Mouse (Mus musculus): Measurements from ENCODE around the gene Slc6a2. TPM values are rescaled to one million over a fixed set of nuclear protein-coding genes. Genes with fewer than 3 reads are reported as not detected.

Slc6a2 gene
- total and polyA plus RNA-seq, 3 experiments = 0.03 TPM; not detected in 2

DNA sequence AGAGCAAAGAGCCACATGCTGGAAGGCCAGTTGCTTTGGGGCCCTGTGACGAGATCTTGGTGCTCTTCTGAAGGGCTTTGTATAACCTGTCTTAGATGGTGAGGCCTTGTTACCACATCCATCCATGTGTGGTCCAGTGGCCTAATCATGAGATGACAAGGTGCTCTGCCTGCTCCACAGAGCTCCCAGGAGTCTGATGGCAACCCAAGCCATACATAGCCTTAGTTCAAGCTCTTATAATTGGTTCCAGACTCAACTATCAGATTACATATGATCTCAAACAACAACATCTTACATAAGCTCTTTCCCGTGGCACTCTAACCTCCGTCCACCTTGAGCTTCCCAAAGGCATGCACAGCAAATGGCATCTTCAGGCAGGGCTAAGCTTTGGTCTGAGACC lies 88.2 kb downstream of the Slc6a2 start, which contains the start of gene Ces1a:
Gene Ces1a, minus strand, starts transcription at position 101 of the 400 bp plus-strand sequence.
- DNase-seq (ENCODE audit: low read depth, low spot score) = no peak
- no peak within 1 kb of the TSS for H3K9ac ChIP-seq (ENCODE audit: control insufficient read depth, low read depth, low read length, poor library complexity, severe bottlenecking)
- TF ChIP-seq ETS1 (IDR thresholded peaks at IDR 0.05; ENCODE audit: low read depth, low read length) = no peak
- no peak for TF ChIP-seq NRF1 (IDR thresholded peaks at IDR 0.05; ENCODE audit: insufficient read depth, low read depth, low read length, poor library complexity, severe bottlenecking)
- no peak for TF ChIP-seq ZKSCAN1 (IDR thresholded peaks at IDR 0.05; ENCODE audit: low read depth, low read length)
- no peak for TF ChIP-seq SIN3A (IDR thresholded peaks at IDR 0.05; ENCODE audit: low read length)
- no peak for TF ChIP-seq JUND (IDR thresholded peaks at IDR 0.05; ENCODE audit: low read depth, low read length)
- TF ChIP-seq ZMIZ1 (IDR thresholded peaks at IDR 0.05; ENCODE audit: low read depth, low read length) = no peak
- TF ChIP-seq MAX (IDR thresholded peaks at IDR 0.05; ENCODE audit: low read length) = no peak
- TF ChIP-seq SMC3 (IDR thresholded peaks at IDR 0.05; ENCODE audit: low read depth, low read length) = no peak
- TF ChIP-seq POLR2A (IDR thresholded peaks at IDR 0.05; ENCODE audit: control insufficient read depth in 1 of 2, insufficient read depth in 1 of 2, low read depth in 1 of 2, low read length in 2 of 2, poor library complexity in 1 of 2) = no peak
- no peak for TF ChIP-seq KAT2A (conservative IDR thresholded peaks at IDR 0.05; ENCODE audit: low read depth, low read length)

GRCm38 (mm10) chr8:93048510-93049416 lies 88.9 kb downstream of the Slc6a2 start:
- Histone ChIP-seq H3K4me1 (ENCODE audit: control insufficient read depth in 1 of 2, insufficient read depth in 2 of 2, low read length in 2 of 2) (no peaks in the 10 kb centered on the region), H3K36me3 (ENCODE audit: control insufficient read depth in 1 of 2, insufficient read depth in 2 of 2, low read length in 2 of 2) (no peaks in the 10 kb centered on the region), H3K79me2 (ENCODE audit: control insufficient read depth, insufficient read depth, low read length, poor library complexity) (no peaks in the 10 kb centered on the region), H3K27me3 (ENCODE audit: control insufficient read depth in 1 of 2, insufficient read depth in 2 of 2, low read length in 2 of 2) (no peaks in the 10 kb centered on the region), H3K27ac (ENCODE audit: control insufficient read depth, low read depth, low read length) (no peak overlapping the region), H3K4me3 (ENCODE audit: control insufficient read depth in 1 of 2, insufficient read depth in 1 of 2, low read depth in 2 of 2, low read length in 2 of 2) (no peak overlapping the region), H3K9ac (ENCODE audit: control insufficient read depth, low read depth, low read length, poor library complexity, severe bottlenecking) (no peak overlapping the region), H3K9me3 (replicated peaks; ENCODE audit: insufficient read depth, low read length) (no peaks in the 10 kb centered on the region)
- TF ChIP-seq NRF1 (IDR thresholded peaks at IDR 0.05; ENCODE audit: insufficient read depth, low read depth, low read length, poor library complexity, severe bottlenecking) (no peak), ETS1 (IDR thresholded peaks at IDR 0.05; ENCODE audit: low read depth, low read length) (no peak), ZC3H11A (IDR thresholded peaks at IDR 0.05; ENCODE audit: low read depth, low read length) (no peak), POLR2AphosphoS5 (IDR thresholded peaks at IDR 0.05; ENCODE audit: borderline replicate concordance, low read depth, low read length) (no peak), GABPA (IDR thresholded peaks at IDR 0.05; ENCODE audit: low read depth, low read length) (no peak), UBTF (IDR thresholded peaks at IDR 0.05; ENCODE audit: borderline replicate concordance, insufficient read depth, low read depth, low read length) (no peak), MYB (IDR thresholded peaks at IDR 0.05; ENCODE audit: low read depth, low read length) (no peak), CTCF (IDR thresholded peaks at IDR 0.05 in 2 of 3, conservative IDR thresholded peaks at IDR 0.05 in 1 of 3; ENCODE audit: control insufficient read depth in 1 of 3, insufficient read depth in 1 of 3, low read depth in 2 of 3, low read length in 3 of 3, poor library complexity in 1 of 3, severe bottlenecking in 1 of 3) (no peak), USF1 (IDR thresholded peaks at IDR 0.05; ENCODE audit: low read depth, low read length) (no peak), HCFC1 (IDR thresholded peaks at IDR 0.05; ENCODE audit: low read depth, low read length) (no peak), RCOR1 (IDR thresholded peaks at IDR 0.05; ENCODE audit: low read depth, low read length) (no peak), ELF1 (IDR thresholded peaks at IDR 0.05; ENCODE audit: low read depth, low read length) (no peak), E2F4 (IDR thresholded peaks at IDR 0.05; ENCODE audit: borderline replicate concordance, low read depth, low read length) (no peak), MAZ (IDR thresholded peaks at IDR 0.05; ENCODE audit: low read depth, low read length) (no peak), TBP (IDR thresholded peaks at IDR 0.05; ENCODE audit: low read depth, low read length) (no peak)
- no peak for DNase-seq (ENCODE audit: low read depth, low spot score)

More for the DNA sequence above, 88.2 kb downstream of the Slc6a2 start, which contains the start of gene Ces1a:
- H3K4me1 ChIP-seq (ENCODE audit: control insufficient read depth in 1 of 2, insufficient read depth in 2 of 2, low read length in 2 of 2) = no peaks in the 10 kb centered on the region
- H3K79me2 ChIP-seq (ENCODE audit: control insufficient read depth, insufficient read depth, low read length, poor library complexity) = no peaks in the 10 kb centered on the region
- no peaks in the 10 kb centered on the region for H3K27me3 ChIP-seq (ENCODE audit: control insufficient read depth in 1 of 2, insufficient read depth in 2 of 2, low read length in 2 of 2)
- H3K9me3 ChIP-seq (replicated peaks; ENCODE audit: insufficient read depth, low read length) = no peaks in the 10 kb centered on the region
- no peak within 1 kb of the TSS for H3K27ac ChIP-seq (ENCODE audit: control insufficient read depth, low read depth, low read length)
- H3K36me3 ChIP-seq (ENCODE audit: control insufficient read depth in 1 of 2, insufficient read depth in 2 of 2, low read length in 2 of 2) = no peaks in the 10 kb centered on the region
- H3K4me3 ChIP-seq (ENCODE audit: control insufficient read depth in 1 of 2, insufficient read depth in 1 of 2, low read depth in 2 of 2, low read length in 2 of 2) = no peak within 1 kb of the TSS

Measured in MEL (cell line).